Mouse (Mus musculus) cortical plate, adult 2 months (tissue): ENCODE measurements at regions not wholly inside any gene's neighbourhood (a gene's known extent, or its start where the extent isn't known, plus 50 kb on each side); places are given as distances from the start of the nearest gene placed in this dataset.

ENCODE experiments used
- CTCF ChIP-seq: fragments of 200-500 bp; IDR thresholded peaks from 2 replicates; pipeline ENCODE4 v1.5.1; 2011; ENCODE audit warnings: mild to moderate bottlenecking, control low read depth, low read length; ENCODE audit not compliant: insufficient read depth; ENCODE audit errors: extremely low read depth
- POLR2A ChIP-seq: fragments of 200-500 bp; IDR thresholded peaks from 2 replicates; pipeline ENCODE4 v1.6.1; 2011; ENCODE audit warnings: mild to moderate bottlenecking, low read length, control low read depth; ENCODE audit not compliant: insufficient read depth; ENCODE audit errors: extremely low read depth

DNA sequence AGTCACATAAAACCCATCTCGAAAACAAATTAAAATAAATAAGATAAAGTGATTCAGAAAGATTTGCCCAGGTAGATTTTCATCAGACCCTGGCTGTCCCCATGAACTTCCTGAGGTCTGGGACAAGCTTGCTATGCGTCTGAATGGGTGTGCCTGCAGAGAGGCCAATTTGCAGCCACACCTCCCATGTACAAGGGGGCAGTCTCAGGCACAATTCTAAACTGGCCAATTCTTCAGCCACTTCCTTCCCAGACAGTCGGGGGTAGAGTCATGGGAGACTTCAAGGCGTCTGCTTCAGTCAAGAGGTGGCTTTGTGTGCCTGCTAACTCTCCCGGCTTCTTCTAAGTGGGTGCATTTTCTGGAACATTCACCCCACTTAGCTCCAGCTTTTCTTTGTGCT, 122.9 kb upstream of the Kazn start:
- TF ChIP-seq CTCF (no peak), POLR2A (no peak)
